Mouse (Mus musculus): ENCODE measurements at regions not wholly inside any gene's neighbourhood (a gene's known extent, or its start where the extent isn't known, plus 50 kb on each side); places are given as distances from the start of the nearest gene placed in this dataset.

DNA sequence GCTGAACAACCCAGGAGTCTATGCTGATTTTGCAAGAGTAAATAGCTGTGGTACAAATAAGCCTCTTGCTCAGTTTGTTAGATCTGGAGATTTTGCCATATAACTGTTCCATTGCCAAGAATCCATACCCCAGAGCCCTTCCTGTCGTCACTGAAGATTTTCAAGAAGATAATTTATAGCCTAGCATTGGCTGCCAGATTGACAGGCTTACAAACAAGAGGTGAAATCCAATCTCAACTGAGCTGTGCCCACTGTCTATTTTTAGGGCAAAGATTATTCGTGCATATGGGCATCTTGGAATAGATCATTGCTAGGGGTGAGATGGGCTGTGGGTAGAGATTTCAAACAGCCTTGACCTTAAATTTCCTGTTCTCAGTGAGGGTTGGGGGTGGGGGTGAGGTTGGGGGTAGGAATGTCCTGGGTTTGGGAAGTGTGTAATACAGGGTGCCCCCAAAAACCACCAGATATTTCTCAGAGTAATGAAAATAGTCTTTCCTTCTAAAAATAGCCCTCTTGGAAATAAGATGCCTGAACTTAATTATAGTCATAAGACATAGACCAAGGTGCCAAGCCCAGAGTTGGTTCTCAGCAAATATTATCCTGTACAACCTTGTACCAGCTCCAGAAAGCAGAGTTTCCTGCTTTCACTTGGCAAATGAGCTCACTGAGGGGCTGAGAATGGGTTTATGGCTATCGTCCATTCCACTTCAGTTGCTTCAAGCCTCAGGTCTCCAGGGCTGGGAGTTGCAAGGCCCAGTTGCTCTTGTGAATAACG is 93.3 kb upstream of the Eepd1 start:
- Histone ChIP-seq H3K4me3 (ENCODE audit: insufficient read depth in 1 of 2, low read depth in 1 of 2, low read length in 2 of 2, poor library complexity in 1 of 2, severe bottlenecking in 1 of 2) (no peak overlapping the region), H3K4me1 (ENCODE audit: control insufficient read depth in 2 of 2, insufficient read depth in 2 of 2, low read length in 2 of 2, poor library complexity in 1 of 2) (no peaks in the 10 kb centered on the region), H3K36me3 (ENCODE audit: control insufficient read depth, insufficient read depth, low read length, poor library complexity, severe bottlenecking) (no peaks in the 10 kb centered on the region), H3K27ac (ENCODE audit: insufficient read depth, low read depth, low read length, poor library complexity, severe bottlenecking) (no peak overlapping the region), H3K9ac (ENCODE audit: insufficient read depth, low read depth, low read length, poor library complexity, severe bottlenecking) (no peak overlapping the region), H3K9me3 (ENCODE audit: control insufficient read depth, insufficient read depth, low read depth, low read length) (no peaks in the 10 kb centered on the region)
- in situ Hi-C loops (cut with MboI; ENCODE audit: low sequenced_read_pairs in 2 of 2, unreplicated experiment in 2 of 2): no loop called here
- DNase-seq (ENCODE audit: low read depth, low spot score): no peak
- TF ChIP-seq MAFK (IDR thresholded peaks at IDR 0.05; ENCODE audit: insufficient read depth, low read depth, low read length) (no peak), ZC3H11A (IDR thresholded peaks at IDR 0.05; ENCODE audit: borderline replicate concordance, low read depth, low read length) (no peak), CHD2 (IDR thresholded peaks at IDR 0.05; ENCODE audit: low read depth, low read length) (no peak), ZNF384 (IDR thresholded peaks at IDR 0.05; ENCODE audit: low read depth, low read length) (no peak), HCFC1 (IDR thresholded peaks at IDR 0.05; ENCODE audit: borderline replicate concordance, insufficient read depth, low read length) (no peak)

GRCm38 (mm10) chr9:25389351-25389750 is 92.0 kb upstream of the Eepd1 start:
- DNase-seq (ENCODE audit: low read depth, low spot score): no peak
- Histone ChIP-seq H3K4me3 (ENCODE audit: insufficient read depth in 1 of 2, low read depth in 1 of 2, low read length in 2 of 2, poor library complexity in 1 of 2, severe bottlenecking in 1 of 2) (no peak overlapping the region), H3K36me3 (ENCODE audit: control insufficient read depth, insufficient read depth, low read length, poor library complexity, severe bottlenecking) (no peaks in the 10 kb centered on the region), H3K9me3 (ENCODE audit: control insufficient read depth, insufficient read depth, low read depth, low read length) (no peaks in the 10 kb centered on the region), H3K27ac (ENCODE audit: insufficient read depth, low read depth, low read length, poor library complexity, severe bottlenecking) (no peak overlapping the region), H3K4me1 (ENCODE audit: control insufficient read depth in 2 of 2, insufficient read depth in 2 of 2, low read length in 2 of 2, poor library complexity in 1 of 2) (no peaks in the 10 kb centered on the region), H3K9ac (ENCODE audit: insufficient read depth, low read depth, low read length, poor library complexity, severe bottlenecking) (no peak overlapping the region)
- TF ChIP-seq HCFC1 (IDR thresholded peaks at IDR 0.05; ENCODE audit: borderline replicate concordance, insufficient read depth, low read length) (no peak), ZC3H11A (IDR thresholded peaks at IDR 0.05; ENCODE audit: borderline replicate concordance, low read depth, low read length) (no peak), MAFK (IDR thresholded peaks at IDR 0.05; ENCODE audit: insufficient read depth, low read depth, low read length) (no peak)
- in situ Hi-C loops (cut with MboI; ENCODE audit: low sequenced_read_pairs in 2 of 2, unreplicated experiment in 2 of 2): no loop called here

DNA sequence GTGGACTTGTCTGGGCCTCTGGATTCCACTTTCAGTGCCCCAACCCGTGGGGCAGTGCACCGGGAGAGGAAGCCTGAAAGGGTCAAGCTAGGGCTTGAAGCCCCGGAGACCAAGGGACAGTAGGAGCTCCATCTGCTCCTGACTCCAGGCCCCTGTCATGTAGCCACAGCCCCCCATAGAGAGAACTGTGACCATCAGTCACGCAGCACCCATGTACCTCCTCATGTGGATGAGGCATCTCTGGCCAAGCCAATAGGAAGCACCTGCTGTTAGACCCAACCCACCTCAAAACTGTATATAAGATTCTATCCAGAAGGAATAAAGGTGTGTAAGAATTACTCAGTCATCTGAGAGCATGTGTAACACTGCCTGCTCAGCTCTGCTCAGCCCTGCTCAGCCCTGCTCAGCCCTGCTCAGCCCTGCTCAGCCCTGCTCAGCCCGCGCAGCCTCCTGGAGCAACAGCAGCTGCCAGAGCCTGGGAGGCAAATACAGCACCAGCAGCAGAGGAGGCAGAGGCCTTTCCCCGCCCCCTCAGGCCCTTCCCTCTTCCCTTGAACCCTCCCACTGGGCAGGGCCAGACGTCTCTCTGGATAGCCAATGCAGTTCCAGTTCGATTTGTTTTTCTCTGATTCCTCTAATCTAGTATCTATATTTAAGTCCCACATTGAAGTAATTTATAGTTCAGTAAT is 80.6 kb upstream of the Eepd1 start:
- H3K27ac ChIP-seq (ENCODE audit: insufficient read depth, low read depth, low read length, poor library complexity, severe bottlenecking): no peak overlapping the region

GRCm38 (mm10) chr9:25405848-25406247 is 75.5 kb upstream of the Eepd1 start:
- in situ Hi-C loops (cut with MboI; ENCODE audit: low sequenced_read_pairs in 2 of 2, unreplicated experiment in 2 of 2): no loop called here
- Histone ChIP-seq H3K4me3 (ENCODE audit: insufficient read depth in 1 of 2, low read depth in 1 of 2, low read length in 2 of 2, poor library complexity in 1 of 2, severe bottlenecking in 1 of 2) (no peak overlapping the region), H3K27ac (ENCODE audit: insufficient read depth, low read depth, low read length, poor library complexity, severe bottlenecking) (no peak overlapping the region), H3K36me3 (ENCODE audit: control insufficient read depth, insufficient read depth, low read length, poor library complexity, severe bottlenecking) (no peaks in the 10 kb centered on the region), H3K4me1 (ENCODE audit: control insufficient read depth in 2 of 2, insufficient read depth in 2 of 2, low read length in 2 of 2, poor library complexity in 1 of 2) (no peaks in the 10 kb centered on the region), H3K9me3 (ENCODE audit: control insufficient read depth, insufficient read depth, low read depth, low read length) (no peaks in the 10 kb centered on the region), H3K9ac (ENCODE audit: insufficient read depth, low read depth, low read length, poor library complexity, severe bottlenecking) (no peak overlapping the region)
- no peak for DNase-seq (ENCODE audit: low read depth, low spot score)
- TF ChIP-seq ZC3H11A (IDR thresholded peaks at IDR 0.05; ENCODE audit: borderline replicate concordance, low read depth, low read length) (no peak), ZNF384 (IDR thresholded peaks at IDR 0.05; ENCODE audit: low read depth, low read length) (no peak), CHD2 (IDR thresholded peaks at IDR 0.05; ENCODE audit: low read depth, low read length) (no peak), MAFK (IDR thresholded peaks at IDR 0.05; ENCODE audit: insufficient read depth, low read depth, low read length) (no peak), HCFC1 (IDR thresholded peaks at IDR 0.05; ENCODE audit: borderline replicate concordance, insufficient read depth, low read length) (no peak)

More for the DNA sequence above, 80.6 kb upstream of the Eepd1 start:
- in situ Hi-C loops (cut with MboI; ENCODE audit: low sequenced_read_pairs in 2 of 2, unreplicated experiment in 2 of 2): no loop called here
- no peaks in the 10 kb centered on the region for H3K36me3 ChIP-seq (ENCODE audit: control insufficient read depth, insufficient read depth, low read length, poor library complexity, severe bottlenecking)
- no peaks in the 10 kb centered on the region for H3K9me3 ChIP-seq (ENCODE audit: control insufficient read depth, insufficient read depth, low read depth, low read length)
- 0 out of 4 replicates have a peak overlapping the region, but pooled peaks of 1 of the 2 experiments have one; percentile 17 for H3K4me3 ChIP-seq (ENCODE audit: insufficient read depth in 1 of 2, low read depth in 1 of 2, low read length in 2 of 2, poor library complexity in 1 of 2, severe bottlenecking in 1 of 2)
- no peaks in the 10 kb centered on the region for H3K4me1 ChIP-seq (ENCODE audit: control insufficient read depth in 2 of 2, insufficient read depth in 2 of 2, low read length in 2 of 2, poor library complexity in 1 of 2)
- TF ChIP-seq ZNF384 (IDR thresholded peaks at IDR 0.05; ENCODE audit: low read depth, low read length) (no peak), CHD2 (IDR thresholded peaks at IDR 0.05; ENCODE audit: low read depth, low read length) (no peak), HCFC1 (IDR thresholded peaks at IDR 0.05; ENCODE audit: borderline replicate concordance, insufficient read depth, low read length) (peak; percentile 63; the same call in 1 of the 2 replicates), ZC3H11A (IDR thresholded peaks at IDR 0.05; ENCODE audit: borderline replicate concordance, low read depth, low read length) (no peak), MAFK (IDR thresholded peaks at IDR 0.05; ENCODE audit: insufficient read depth, low read depth, low read length) (no peak)
- H3K9ac ChIP-seq (ENCODE audit: insufficient read depth, low read depth, low read length, poor library complexity, severe bottlenecking): no peak overlapping the region
- peak; percentile 40 for DNase-seq (ENCODE audit: low read depth, low spot score)
